Mouse (Mus musculus) liver, adult (tissue): ENCODE measurements around the gene Trim29.

ENCODE experiments used
- GATA4 ChIP-seq: IDR thresholded peaks from 2 replicates; pipeline ENCODE4 v1.6.1; 2014; ENCODE audit warnings: mild to moderate bottlenecking, low read length; ENCODE audit not compliant: insufficient replicate concordance

Trim29 gene

DNA sequence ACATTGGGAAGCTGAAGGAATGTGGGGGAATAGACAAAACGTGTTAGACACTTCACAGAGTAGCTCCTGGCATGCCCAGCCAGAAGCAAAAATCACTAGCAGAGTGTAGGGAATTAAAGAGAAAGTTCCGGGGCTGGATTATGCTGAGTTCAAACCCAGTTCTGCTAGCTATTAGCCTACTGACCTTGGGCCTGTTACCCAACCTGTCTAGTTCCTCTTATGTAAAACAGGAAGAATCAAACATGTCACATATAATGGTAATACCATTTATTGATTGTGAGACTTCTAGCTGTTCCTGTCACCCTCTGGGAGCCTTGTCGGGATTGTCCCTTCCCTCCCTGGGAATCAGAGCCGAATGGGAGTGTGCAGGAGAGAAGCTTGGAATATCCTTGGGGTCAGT lies 7.7 kb upstream of the Trim29 start:
- no peak for TF ChIP-seq GATA4

DNA sequence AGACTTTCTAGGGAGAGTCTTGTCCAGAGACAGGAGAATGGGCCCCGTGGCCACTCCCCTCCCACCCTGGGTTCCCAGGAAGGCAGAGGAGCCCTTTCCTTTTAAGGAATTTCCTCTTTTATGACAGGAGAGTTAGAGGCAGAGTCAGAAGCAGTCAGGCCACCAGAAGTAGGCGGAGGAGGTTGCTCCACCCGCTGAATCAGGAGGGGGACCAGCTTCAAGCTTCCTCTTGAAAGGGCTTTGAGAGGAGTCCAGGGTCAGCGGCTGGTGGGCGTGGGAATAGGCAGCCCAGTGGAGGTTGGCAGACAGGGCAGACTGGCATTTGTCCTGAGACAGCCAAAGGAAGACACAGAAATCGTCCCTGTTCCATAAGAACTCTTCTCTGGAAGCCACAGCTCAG lies 4.8 kb upstream of the Trim29 start:
- no peak for TF ChIP-seq GATA4

DNA sequence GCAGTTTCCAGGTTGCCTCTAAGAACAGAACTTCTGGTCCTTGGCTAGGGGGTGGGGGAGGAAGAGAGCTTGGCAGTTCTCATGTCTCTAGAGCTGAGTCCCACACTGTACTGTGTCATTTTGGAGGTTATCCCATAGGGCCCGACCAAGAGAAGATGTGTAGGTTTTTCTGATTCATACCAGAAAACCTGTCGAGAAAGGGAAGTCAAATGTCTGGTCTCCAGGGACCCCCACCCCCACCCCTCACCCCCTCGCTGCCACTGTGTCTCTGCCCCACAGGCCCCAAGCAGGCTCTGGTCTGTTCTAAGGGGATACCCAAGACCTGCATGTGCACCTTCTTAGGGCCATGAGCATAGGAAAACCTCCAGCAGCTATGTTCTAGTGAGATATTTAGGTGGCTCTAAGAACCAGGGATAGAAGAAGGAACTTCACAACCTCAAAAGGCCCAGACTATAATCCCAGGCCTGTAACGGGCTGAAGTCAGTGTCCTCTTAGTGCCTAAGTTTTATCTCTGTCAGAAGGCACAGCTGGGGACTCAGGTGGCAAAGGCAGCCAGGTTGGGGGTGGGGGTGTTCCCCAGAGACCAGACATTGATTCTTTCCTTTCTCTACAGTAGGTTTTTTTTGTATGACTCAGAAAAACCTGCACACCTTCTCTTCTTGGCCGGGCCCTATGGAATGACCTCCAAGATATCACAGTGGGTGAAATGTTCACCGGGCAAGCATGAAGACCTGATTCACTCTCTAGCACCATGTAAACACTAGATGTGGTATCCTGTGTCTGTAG lies 1.4 kb upstream of the Trim29 start:
- TF ChIP-seq GATA4, result no peak

DNA sequence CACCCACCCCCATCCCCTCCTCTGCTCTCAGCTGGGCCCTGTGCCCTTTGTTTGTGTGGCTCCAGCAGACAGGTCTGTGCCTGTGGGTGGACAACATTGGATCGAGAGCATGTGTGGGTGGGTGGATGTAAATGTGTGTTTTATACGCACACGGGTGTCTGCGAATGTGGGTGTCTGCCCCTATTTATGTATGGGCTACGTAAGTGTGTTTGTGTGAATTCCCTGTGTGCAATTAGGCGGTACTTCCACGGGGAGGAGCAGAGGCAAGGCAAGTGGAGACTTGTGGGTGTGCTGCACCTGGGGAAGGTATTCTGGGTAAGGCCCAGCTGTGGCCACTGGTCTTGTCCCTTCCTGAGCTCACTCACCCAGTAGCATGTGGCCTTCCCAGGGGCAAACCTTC lies 1.5 kb downstream of the Trim29 start:
- no peak for TF ChIP-seq GATA4

DNA sequence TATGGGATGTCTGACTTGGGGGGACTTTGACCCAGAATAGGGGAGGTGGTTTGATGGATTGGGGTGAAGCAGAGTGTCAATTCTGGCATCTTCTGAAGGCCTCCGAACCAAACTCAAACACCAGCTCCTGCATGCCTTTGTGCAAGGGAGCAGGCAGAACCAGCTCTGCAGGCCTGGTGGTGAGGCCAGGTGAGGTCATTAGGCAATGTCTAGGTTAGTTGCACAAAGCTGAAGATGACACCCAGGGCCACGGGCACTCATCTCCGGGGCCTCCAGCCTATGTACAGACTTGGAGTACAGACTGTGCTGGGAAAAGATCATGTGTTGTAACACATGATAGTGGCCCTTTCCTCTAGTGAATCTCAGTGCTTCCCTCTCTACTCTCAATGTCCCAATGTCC lies 3.2 kb downstream of the Trim29 start:
- TF ChIP-seq GATA4, result no peak

DNA sequence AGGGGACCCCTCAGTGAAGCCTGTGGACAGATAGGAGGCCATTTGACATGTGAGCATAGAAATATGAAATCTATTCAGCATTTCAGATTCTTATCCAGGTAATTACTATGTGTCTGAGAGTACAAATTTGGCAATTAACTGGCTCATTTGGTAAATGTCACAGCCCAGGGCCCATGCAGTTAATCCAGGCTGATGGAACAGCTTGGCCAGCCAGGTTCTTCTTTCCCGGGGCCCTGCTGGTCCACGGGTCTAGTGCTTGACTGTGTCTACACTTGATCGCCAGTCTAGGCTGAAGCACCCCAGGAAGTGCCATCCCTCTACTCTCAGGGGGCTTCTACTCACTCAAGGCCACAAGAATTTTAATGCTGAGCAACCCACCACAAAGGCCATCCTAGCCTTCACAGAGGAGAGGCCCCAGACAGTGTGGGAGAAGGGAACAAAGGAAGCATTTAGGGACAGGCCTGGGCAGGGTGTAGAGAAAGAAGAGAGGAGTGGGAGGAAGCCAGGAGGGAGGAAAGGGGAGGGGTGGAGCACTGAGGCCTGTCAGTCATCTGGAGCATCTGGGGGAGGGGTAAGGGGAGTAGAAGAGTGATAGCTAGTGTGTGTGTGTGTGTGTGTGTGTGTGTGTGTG lies 4.8 kb downstream of the Trim29 start:
- no peak for TF ChIP-seq GATA4

DNA sequence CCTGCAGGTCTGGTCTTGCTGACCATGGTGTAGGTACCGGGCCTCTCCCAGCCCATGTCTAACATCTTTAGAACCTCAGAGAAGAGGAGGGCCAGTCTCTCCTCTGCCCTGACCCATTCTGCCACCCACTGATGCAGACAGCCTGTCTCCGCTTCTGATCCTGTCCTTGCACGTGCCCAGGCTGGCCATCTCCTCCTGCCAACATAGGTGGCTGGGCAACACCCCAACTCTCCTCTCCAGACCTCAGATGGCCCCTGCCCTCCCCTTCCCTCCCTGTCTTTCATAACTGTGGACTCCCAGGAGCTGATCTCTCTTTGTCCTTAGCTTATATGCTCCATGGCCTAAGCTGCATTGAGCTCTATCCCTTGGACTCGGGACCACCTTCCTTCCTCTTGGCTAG lies 5.8 kb downstream of the Trim29 start:
- no peak for TF ChIP-seq GATA4

DNA sequence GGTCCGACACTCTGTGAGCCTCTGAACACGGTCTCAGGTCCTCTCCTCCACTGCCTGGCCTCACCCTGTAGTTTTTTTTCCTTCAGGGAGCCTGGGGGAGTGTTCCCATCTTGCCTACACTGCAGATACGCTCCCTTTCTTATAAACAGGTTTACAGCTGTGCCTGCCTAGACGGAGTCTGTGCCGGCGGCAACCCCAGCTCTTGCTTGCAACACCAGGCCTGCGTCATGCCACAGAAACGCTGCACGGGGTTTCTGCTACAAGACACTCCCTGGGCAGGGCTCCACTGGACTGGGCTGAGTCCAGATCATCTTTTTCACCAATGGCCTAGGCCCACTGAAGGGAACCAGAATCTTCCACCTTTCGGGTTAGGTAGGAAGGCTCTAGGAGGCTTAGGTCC lies 8.0 kb downstream of the Trim29 start:
- TF ChIP-seq GATA4, result no peak

DNA sequence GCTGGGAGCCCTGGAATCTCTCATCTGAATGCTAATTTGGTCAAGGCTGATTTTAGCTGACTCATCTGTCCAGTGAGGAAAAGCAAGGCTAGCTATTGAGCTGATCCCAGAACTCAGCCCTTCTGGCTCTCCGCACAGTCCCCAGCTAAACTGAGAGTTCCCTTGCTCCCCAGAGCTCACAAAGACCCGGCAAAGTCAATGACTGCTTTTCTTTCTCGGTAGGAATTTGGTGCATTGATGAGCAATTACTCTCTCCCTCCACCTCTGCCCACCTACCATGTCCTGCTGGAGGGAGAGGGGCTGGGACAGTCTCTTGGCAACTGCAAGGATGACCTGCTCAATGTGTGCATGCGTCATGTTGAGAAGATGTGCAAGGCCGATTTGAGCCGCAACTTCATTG lies 11.3 kb downstream of the Trim29 start:
- no peak for TF ChIP-seq GATA4

DNA sequence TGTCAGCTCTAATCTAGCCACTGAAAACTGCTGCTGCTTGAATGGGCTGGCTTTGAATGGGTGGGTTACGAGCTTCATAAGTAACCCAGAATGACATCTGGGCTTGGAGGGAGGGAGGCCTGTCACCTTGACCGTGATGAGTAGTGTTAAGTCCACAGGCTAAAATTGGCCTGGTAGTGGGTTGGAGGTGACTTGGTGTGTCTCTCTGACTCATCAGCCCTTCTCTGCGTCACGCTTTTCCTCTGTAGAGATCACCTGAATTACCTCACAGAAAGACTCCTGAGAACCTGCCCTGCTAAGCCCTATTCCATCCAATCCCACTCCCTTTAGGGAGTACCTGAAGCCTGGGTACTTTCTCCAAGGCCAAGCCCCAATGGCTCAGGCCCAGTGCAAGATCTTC lies 12.0 kb downstream of the Trim29 start:
- no peak for TF ChIP-seq GATA4

DNA sequence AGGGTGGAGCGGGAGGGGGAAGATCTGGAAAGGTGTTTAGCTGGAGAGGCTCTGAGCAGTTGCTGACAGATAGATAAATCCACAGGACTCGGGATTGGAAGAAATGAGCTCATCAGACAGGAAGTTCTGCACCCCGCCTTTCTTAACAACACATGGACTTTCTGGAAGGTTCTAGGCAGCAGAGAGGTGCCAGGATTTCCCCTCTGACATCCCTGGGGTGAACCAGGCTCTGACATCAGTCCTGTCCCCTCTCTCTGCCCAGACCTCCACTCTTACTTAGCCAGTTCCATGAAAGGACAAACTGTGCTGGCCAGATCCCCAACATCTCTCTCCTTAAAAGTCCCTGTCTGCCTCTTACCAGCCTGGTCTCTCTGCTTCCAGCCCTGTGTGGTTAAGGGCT lies 14.8 kb downstream of the Trim29 start:
- no peak for TF ChIP-seq GATA4

DNA sequence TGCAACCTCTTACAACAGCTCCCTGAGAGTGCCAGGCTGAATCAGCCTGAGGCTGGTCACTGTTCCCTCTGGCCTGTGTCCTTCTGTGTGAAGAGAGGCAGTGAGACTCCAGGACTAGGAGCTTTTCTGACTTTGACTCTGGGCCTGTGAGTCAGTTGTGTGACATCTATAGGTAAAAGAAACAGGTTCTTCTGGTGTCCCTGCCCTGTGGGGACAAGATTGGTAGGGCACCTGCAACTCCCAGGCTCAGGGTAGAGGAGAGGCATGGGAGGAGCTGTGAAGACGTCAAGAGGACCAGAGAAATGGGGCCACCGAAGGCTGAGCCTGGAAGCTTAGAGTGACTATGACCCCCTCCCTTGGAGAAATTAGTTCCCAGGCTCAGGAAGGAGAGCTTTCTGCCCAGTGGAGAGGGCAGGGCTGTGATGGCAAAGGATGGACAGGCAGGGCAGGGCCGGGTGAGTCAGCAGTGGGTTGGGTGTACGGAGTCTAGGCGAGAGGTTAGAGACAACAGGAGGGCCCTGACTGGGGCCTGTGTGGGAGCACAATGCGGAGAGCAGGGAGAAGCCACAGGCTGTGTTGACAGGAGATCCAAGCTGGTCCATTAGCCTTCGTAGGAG lies 15.5 kb downstream of the Trim29 start:
- no peak for TF ChIP-seq GATA4

DNA sequence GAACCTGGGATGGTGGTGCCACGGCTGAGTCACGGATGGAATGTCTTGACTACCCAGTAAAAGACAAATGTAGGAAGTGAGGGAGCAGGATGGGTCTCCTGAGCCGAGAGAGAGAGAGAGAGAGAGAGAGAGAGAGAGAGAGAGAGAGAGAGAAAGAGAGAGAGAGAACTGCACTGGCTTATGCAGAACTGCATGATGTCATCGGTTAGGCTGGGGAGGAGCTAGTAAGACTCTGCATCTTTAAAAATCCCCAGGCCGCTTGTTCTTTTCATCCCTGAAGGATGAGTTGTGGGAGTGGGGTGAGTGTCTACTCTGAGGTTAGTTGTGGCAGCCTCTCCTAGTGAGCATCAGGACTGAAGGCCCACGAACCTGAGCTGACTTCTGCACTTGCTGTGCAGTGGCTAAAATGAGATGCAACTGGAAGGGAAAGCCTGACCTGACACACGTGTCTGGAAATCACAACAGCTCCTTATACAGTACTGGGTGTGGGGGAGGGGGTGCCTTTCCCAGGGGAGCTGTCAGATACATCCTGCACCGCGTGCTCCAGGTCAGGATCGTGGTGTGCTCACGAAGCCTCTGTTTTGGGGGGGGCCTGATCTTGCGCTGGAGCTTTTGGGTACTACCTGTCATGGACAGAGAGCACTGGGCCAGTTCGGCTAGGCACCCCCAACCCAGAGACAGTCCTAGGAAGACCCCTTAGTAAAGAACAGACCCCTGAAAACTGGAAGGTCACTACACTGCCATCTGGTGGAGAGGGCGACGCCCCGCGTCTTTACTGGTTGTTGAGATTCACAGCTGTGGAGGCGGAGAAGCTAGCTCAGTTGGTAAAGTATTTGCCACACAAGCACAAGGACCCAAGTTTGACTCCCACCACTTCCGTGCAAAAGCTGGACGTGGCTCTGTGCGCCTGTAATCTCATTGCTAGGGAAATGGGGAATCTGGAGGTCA lies 16.8 kb downstream of the Trim29 start:
- no peak for TF ChIP-seq GATA4

DNA sequence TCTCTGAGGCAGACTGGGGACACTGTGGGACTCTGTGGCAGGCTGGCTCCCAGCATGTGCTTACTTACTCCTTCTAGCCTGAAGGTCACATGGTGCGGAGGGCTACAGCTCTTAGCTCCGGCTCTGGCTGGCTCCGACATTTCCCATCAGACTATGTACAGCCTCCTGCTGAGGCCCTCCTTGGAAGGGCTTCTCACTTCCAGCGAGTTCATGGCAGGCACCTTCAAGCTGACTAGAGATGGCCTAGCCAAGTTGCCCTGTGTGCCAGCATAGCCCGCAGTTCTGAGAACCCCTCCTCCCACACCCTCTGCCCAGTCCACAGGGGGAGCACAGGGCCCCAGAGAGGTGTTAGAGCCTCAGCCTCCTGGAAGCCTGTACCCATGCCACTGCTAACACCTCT lies 19.8 kb downstream of the Trim29 start:
- no peak for TF ChIP-seq GATA4
